Mouse (Mus musculus) liver, embryonic 11.5 days (tissue): ENCODE results near the gene Olfr1459. TPM values are rescaled to one million over a fixed set of nuclear protein-coding genes. Genes with fewer than 3 reads are reported as not detected.

ENCODE experiments used
- ATAC-seq: fragments of 200-750 bp; cut with Nextera tagmentation; replicated peaks from 2 replicates; pipeline ENCODE4 v1.8.0; 2017; ENCODE audit warnings: moderate number of reproducible peaks, mild to moderate bottlenecking, moderate TSS enrichment, moderate library complexity; ENCODE audit not compliant: low FRiP score
- DNase-seq: peaks from one replicate; pipeline ENCODE4 v3.0.0-alpha.2; 2017; ENCODE audit warnings: low spot score
- H3K27ac ChIP-seq: fragments of 300-500 bp; sonication (generic); 2 replicates; pipeline ENCODE4 v1.5.1; 2014; ENCODE audit warnings: mild to moderate bottlenecking, low read depth, low read length, control low read depth
- H3K27me3 ChIP-seq: fragments of 300-500 bp; sonication (generic); replicated peaks from 2 replicates; pipeline ENCODE4 v1.6.1; 2014; ENCODE audit warnings: low read length, mixed read lengths; ENCODE audit not compliant: control insufficient read depth, insufficient read depth
- H3K36me3 ChIP-seq: fragments of 300-500 bp; sonication (generic); 2 replicates; pipeline ENCODE4 v1.6.1; 2014; ENCODE audit warnings: mild to moderate bottlenecking, low read length, moderate library complexity, mixed read lengths; ENCODE audit not compliant: control insufficient read depth, insufficient read depth
- H3K4me1 ChIP-seq: fragments of 300-500 bp; sonication (generic); replicated peaks from 2 replicates; pipeline ENCODE4 v1.6.1; 2014; ENCODE audit warnings: low read length, mixed read lengths; ENCODE audit not compliant: control insufficient read depth, insufficient read depth
- H3K4me2 ChIP-seq: fragments of 300-500 bp; sonication (generic); 2 replicates; pipeline ENCODE4 v1.6.1; 2014; ENCODE audit warnings: mild to moderate bottlenecking, control low read depth, moderate library complexity
- H3K4me3 ChIP-seq: fragments of 300-500 bp; sonication (generic); 2 replicates; pipeline ENCODE4 v1.5.1; 2014; ENCODE audit warnings: low read depth, low read length, control low read depth
- H3K9ac ChIP-seq: fragments of 300-500 bp; sonication (generic); 2 replicates; pipeline ENCODE4 v1.6.1; 2014; ENCODE audit warnings: low read depth, low read length, control low read depth
- H3K9me3 ChIP-seq: fragments of 300-500 bp; sonication (generic); 2 replicates; pipeline ENCODE4 v1.6.1; 2016; ENCODE audit warnings: low read length, inconsistent platforms, mixed read lengths; ENCODE audit not compliant: control insufficient read depth
- WGBS: fragments of 180-500 bp; shearing (Covaris S2); extraction: QIAGEN DNeasy Blood & Tissue Kit; methylation state at CpG from one replicate; pipeline ENCODE4 v1.1.7; 2014; 5-methylcytosine and 5-hydroxymethylcytosine counted together
- polyA plus RNA-seq: library from polyadenylated mRNA; unstranded; fragments of >200 nt; fragmentation: Nextera tagmentation; extraction: Ambion mirVana; gene quantifications from 2 replicates; pipeline ENCODE4 v1.2.1, GENCODE M21; 2014

Olfr1459 gene
- polyA plus RNA-seq: not detected in 2 replicates

GRCm38 (mm10) chr19:13149449-13149848 is at the start of gene Olfr1459:
Gene Olfr1459, minus strand, starts transcription at chr19:13149549.
- H3K27me3 ChIP-seq: no peaks in the 10 kb centered on the region
- ATAC-seq (no peak), DNase-seq (no peak)
- 53% methylated on average over 1 of the region's 1 CpGs for WGBS
- no peak within 1 kb of the TSS for H3K4me3 ChIP-seq
- 0 out of 2 replicates have a peak, but pooled peaks cover 4% of the 10 kb centered on the region for H3K9me3 ChIP-seq
- no peak within 1 kb of the TSS for H3K4me2 ChIP-seq
- H3K9ac ChIP-seq: no peak within 1 kb of the TSS
- no peaks in the 10 kb centered on the region for H3K36me3 ChIP-seq
- H3K4me1 ChIP-seq: no peaks in the 10 kb centered on the region
- H3K27ac ChIP-seq: no peak within 1 kb of the TSS

- Histone ChIP-seq H3K27ac (no peak within 1 kb of the TSS), H3K9ac (no peak within 1 kb of the TSS), H3K9me3 (0 out of 2 replicates have a peak, but pooled peaks cover 5% of the 10 kb centered on the region), H3K4me2 (no peak within 1 kb of the TSS), H3K27me3 (no peaks in the 10 kb centered on the region), H3K36me3 (no peaks in the 10 kb centered on the region), H3K4me1 (no peaks in the 10 kb centered on the region), H3K4me3 (no peak within 1 kb of the TSS)
- WGBS: 67% methylated on average over 1 of the region's 1 CpGs
- no peak for DNase-seq
- ATAC-seq: no peak
These were observed 36.1 kb upstream of the Olfr1459 start, which contains the start of gene Olfr1462 for GRCm38 (mm10) chr19:13185434-13185833. Gene Olfr1462, plus strand, starts transcription at chr19:13185734.

DNA sequence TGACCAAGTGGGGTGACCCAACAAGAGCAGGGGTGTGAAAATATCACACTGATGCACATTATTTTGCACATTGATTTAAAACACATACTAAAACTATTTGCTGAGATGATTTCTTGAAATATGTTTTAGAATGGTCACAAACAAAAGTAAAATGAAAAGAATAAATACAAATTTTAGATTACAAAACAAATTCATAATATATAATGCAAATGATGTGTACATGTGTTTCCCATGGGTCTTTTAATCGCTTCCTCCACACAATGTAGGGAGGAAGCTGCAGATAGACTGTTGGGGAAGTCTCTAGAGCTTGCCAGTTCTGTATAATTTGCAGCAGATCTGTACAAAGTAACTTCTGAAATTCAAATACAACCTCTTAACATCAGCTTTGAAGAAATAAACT is 13.4 kb upstream of the Olfr1459 start, which contains the start of gene Olfr1461:
Olfr1461 (plus strand) TSS at position 301 of the 400 bp plus-strand sequence.
- DNase-seq (no peak), ATAC-seq (no peak)
- H3K4me1 ChIP-seq: no peaks in the 10 kb centered on the region
- WGBS: 48% methylated on average over 1 of the region's 1 CpGs
- H3K27ac ChIP-seq: no peak within 1 kb of the TSS
- no peak within 1 kb of the TSS for H3K4me2 ChIP-seq
- no peaks in the 10 kb centered on the region for H3K36me3 ChIP-seq
- H3K4me3 ChIP-seq: no peak within 1 kb of the TSS
- H3K27me3 ChIP-seq: no peaks in the 10 kb centered on the region
- H3K9ac ChIP-seq: no peak within 1 kb of the TSS
- H3K9me3 ChIP-seq: no peaks in the 10 kb centered on the region

- no peaks in the 10 kb centered on the region for H3K27me3 ChIP-seq
- H3K4me3 ChIP-seq: no peak within 1 kb of the TSS
- no peaks in the 10 kb centered on the region for H3K4me1 ChIP-seq
- H3K9me3 ChIP-seq: peaks cover 5% of the 10 kb centered on the region; the same call in 1 of the 2 replicates
- WGBS: 79% methylated on average over 3 of the region's 3 CpGs
- no peak for ATAC-seq
- no peak for DNase-seq
- no peak within 1 kb of the TSS for H3K9ac ChIP-seq
- no peak within 1 kb of the TSS for H3K4me2 ChIP-seq
- H3K36me3 ChIP-seq: no peaks in the 10 kb centered on the region
- no peak within 1 kb of the TSS for H3K27ac ChIP-seq
These were observed 42.7 kb downstream of the Olfr1459 start, which contains the start of gene Olfr1458 for GRCm38 (mm10) chr19:13106675-13107074. Gene Olfr1458, minus strand, starts transcription at chr19:13106775.

- ATAC-seq (no peak), DNase-seq (no peak)
- no peaks in the 10 kb centered on the region for H3K4me1 ChIP-seq
- H3K9me3 ChIP-seq: no peaks in the 10 kb centered on the region
- no peak within 1 kb of the TSS for H3K4me2 ChIP-seq
- no peaks in the 10 kb centered on the region for H3K27me3 ChIP-seq
- H3K36me3 ChIP-seq: no peaks in the 10 kb centered on the region
- H3K9ac ChIP-seq: no peak within 1 kb of the TSS
- no peak within 1 kb of the TSS for H3K27ac ChIP-seq
- 64% methylated on average over 2 of the region's 2 CpGs for WGBS
- H3K4me3 ChIP-seq: no peak within 1 kb of the TSS
These were observed 51.6 kb downstream of the Olfr1459 start, which contains the start of gene Olfr1457 for GRCm38 (mm10) chr19:13097791-13098190. Gene Olfr1457, minus strand, starts transcription at chr19:13097891.

DNA sequence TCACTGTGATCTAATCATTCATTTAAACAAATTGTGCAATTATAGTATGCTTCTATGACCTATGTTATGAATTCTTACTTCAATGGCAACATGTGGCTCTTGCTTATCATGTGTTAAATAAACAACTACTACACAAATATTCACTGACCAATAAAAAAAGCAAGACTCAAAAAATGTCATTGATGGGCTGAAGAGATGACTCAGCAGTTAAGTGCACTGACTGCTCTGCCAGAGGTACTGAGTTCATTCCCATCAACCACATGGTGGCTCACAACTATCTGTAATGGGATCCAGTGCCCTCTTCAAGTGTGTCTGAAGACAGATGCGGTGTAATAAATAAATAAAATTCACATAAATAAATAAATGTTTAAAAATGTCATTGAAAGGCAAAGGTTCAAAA is 55.4 kb downstream of the Olfr1459 start:
- Histone ChIP-seq H3K27me3 (no peaks in the 10 kb centered on the region), H3K4me1 (no peaks in the 10 kb centered on the region), H3K27ac (no peak overlapping the region), H3K4me2 (no peak overlapping the region), H3K9ac (no peak overlapping the region), H3K36me3 (no peaks in the 10 kb centered on the region), H3K9me3 (no peaks in the 10 kb centered on the region), H3K4me3 (no peak overlapping the region)
- ATAC-seq (no peak), DNase-seq (no peak)
- WGBS: 92% methylated on average over 1 of the region's 1 CpGs

Other genes starting within 250 kb of the Olfr1459 start
- gene Olfr1447, start 245.8 kb downstream of the Olfr1459 start, polyA plus RNA-seq: not detected in 2 replicates
- not detected in 2 replicates for gene Olfr1448, start 225.1 kb downstream of the Olfr1459 start, polyA plus RNA-seq
- gene Olfr1449, start 218.7 kb downstream of the Olfr1459 start, polyA plus RNA-seq: not detected in 2 replicates
- not detected in 2 replicates for gene Olfr1450, start 199.3 kb downstream of the Olfr1459 start, polyA plus RNA-seq
- not detected in 2 replicates for gene Olfr1451, start 154.5 kb downstream of the Olfr1459 start, polyA plus RNA-seq
- gene Olfr1453, start 121.2 kb downstream of the Olfr1459 start, polyA plus RNA-seq: not detected in 2 replicates
- not detected in 2 replicates for gene Olfr1454, start 88.9 kb downstream of the Olfr1459 start, polyA plus RNA-seq
- not detected in 2 replicates for gene Olfr1457, start 51.7 kb downstream of the Olfr1459 start, polyA plus RNA-seq
- gene Olfr1458, start 42.8 kb downstream of the Olfr1459 start, polyA plus RNA-seq: not detected in 2 replicates
- not detected in 2 replicates for gene Olfr1461, start 13.5 kb upstream of the Olfr1459 start, polyA plus RNA-seq
- gene Olfr1462, start 36.2 kb upstream of the Olfr1459 start, polyA plus RNA-seq: not detected in 2 replicates
- gene Olfr1463, start 81.8 kb upstream of the Olfr1459 start, polyA plus RNA-seq: not detected in 2 replicates
- gene Olfr1465, start 166.0 kb upstream of the Olfr1459 start, polyA plus RNA-seq: not detected in 2 replicates
- not detected in 2 replicates for gene Olfr1466, start 189.3 kb upstream of the Olfr1459 start, polyA plus RNA-seq
- gene Olfr1467, start 212.7 kb upstream of the Olfr1459 start, polyA plus RNA-seq: not detected in 2 replicates